18 mouse cellular contexts compared by ENCODE assay signal in genomic region chr5:136474086-136474485, GRCm38 (mm10).
DNase-seq lines count a peak whose midpoint lies in the region; ATAC-seq and TF ChIP-seq lines count a peak whose summit lies in the region.
"Had no signal": no experiment of that assay in that cellular context is flagged by ENCODE, and none has a peak within 500 bp of the region (broad histone marks: within the 10 kb centered on the region; RNA-seq: fewer than 3 reads in every experiment).

No protein-coding gene starts in this region.

- H3K9me3 ChIP-seq in heart, embryonic 13.5 days = no peaks in the 10 kb centered on the region
- H3K9me3 ChIP-seq in hindbrain, embryonic 13.5 days = no peaks in the 10 kb centered on the region
- no peaks in the 10 kb centered on the region for H3K9me3 ChIP-seq in hindbrain, embryonic 14.5 days (ENCODE audit: control insufficient read depth, low read length)
- no peaks in the 10 kb centered on the region for H3K9me3 ChIP-seq in midbrain, embryonic 14.5 days (ENCODE audit: control insufficient read depth, low read length)
- H3K9me3 ChIP-seq: forebrain, embryonic 13.5 days had no signal

- TF ChIP-seq POLR2A in cerebellum, adult 2 months (IDR thresholded peaks at IDR 0.05; ENCODE audit: borderline replicate concordance, insufficient read depth, low read length) = no peak

- DNase-seq in heart, postnatal 14 days = no peak
- DNase-seq in hindbrain, embryonic 14.5 days (ENCODE audit: low spot score) = no peak
- DNase-seq in embryo, embryonic 10.5 days (ENCODE audit: low spot score) = peak; percentile 78
- peak; percentile 83 for DNase-seq in mesoderm, embryonic 11.5 days (ENCODE audit: low read depth, low spot score)
- DNase-seq in midbrain, embryonic 14.5 days = no peak
- no peak for DNase-seq in cerebellum, adult 2 months
- DNase-seq: cerebellum, adult 11-12 months; cerebellum, adult 9-11 months; forebrain, postnatal 0 days; gastrocnemius, postnatal 14 days; heart, postnatal 36 days had no signal

- no peaks in the 10 kb centered on the region for H3K36me3 ChIP-seq in heart, embryonic 13.5 days
- H3K36me3 ChIP-seq in hindbrain, embryonic 13.5 days = no peaks in the 10 kb centered on the region
- H3K36me3 ChIP-seq in hindbrain, embryonic 14.5 days (replicated peaks; ENCODE audit: control insufficient read depth, insufficient read depth) = no peaks in the 10 kb centered on the region
- H3K36me3 ChIP-seq in midbrain, embryonic 14.5 days (ENCODE audit: control insufficient read depth, insufficient read depth, low read length) = no peaks in the 10 kb centered on the region

- H3K4me1 ChIP-seq in heart, embryonic 13.5 days = peaks cover 99% of the 10 kb centered on the region
- H3K4me1 ChIP-seq in hindbrain, embryonic 13.5 days (replicated peaks) = peaks cover 38% of the 10 kb centered on the region
- H3K4me1 ChIP-seq in hindbrain, embryonic 14.5 days (replicated peaks; ENCODE audit: control insufficient read depth, insufficient read depth, low read length) = peaks cover 20% of the 10 kb centered on the region; the same call in 1 of the 2 replicates
- H3K4me1 ChIP-seq in midbrain, embryonic 14.5 days (ENCODE audit: control insufficient read depth, insufficient read depth, low read length) = peaks cover 15% of the 10 kb centered on the region; the same call in 1 of the 2 replicates
- peaks cover 26% of the 10 kb centered on the region for H3K4me1 ChIP-seq in cerebellum, adult 2 months (ENCODE audit: control insufficient read depth, insufficient read depth, low read length)

- no peak overlapping the region for H3K4me3 ChIP-seq in heart, embryonic 13.5 days
- no peak overlapping the region for H3K4me3 ChIP-seq in hindbrain, embryonic 13.5 days
- no peak overlapping the region for H3K4me3 ChIP-seq in hindbrain, embryonic 14.5 days (replicated peaks; ENCODE audit: low read length)
- H3K4me3 ChIP-seq in midbrain, embryonic 14.5 days (replicated peaks; ENCODE audit: low read depth, low read length) = no peak overlapping the region
- H3K4me3 ChIP-seq in cerebellum, adult 2 months (replicated peaks; ENCODE audit: insufficient read depth, low read depth, low read length) = no peak overlapping the region
- H3K4me3 ChIP-seq: forebrain, embryonic 13.5 days had no signal

- ATAC-seq in heart, embryonic 13.5 days (ENCODE audit: extremely low read depth, insufficient number of reproducible peaks, low FRiP score, low TSS enrichment) = no peak
- no peak for ATAC-seq in hindbrain, embryonic 13.5 days (ENCODE audit: low FRiP score)
- ATAC-seq in hindbrain, embryonic 14.5 days (ENCODE audit: low FRiP score) = no peak
- no peak for ATAC-seq in midbrain, embryonic 14.5 days (ENCODE audit: low FRiP score, low TSS enrichment)
- ATAC-seq: activated CD4-positive, CD25-positive, alpha-beta regulatory T cell, adult 4 months; forebrain, embryonic 13.5 days; forebrain, postnatal 0 days; hindbrain, postnatal 0 days had no signal

- H3K9ac ChIP-seq in heart, embryonic 13.5 days = no peak overlapping the region
- no peak overlapping the region for H3K9ac ChIP-seq in hindbrain, embryonic 13.5 days
- no peak overlapping the region for H3K9ac ChIP-seq in hindbrain, embryonic 14.5 days
- H3K9ac ChIP-seq in midbrain, embryonic 14.5 days (replicated peaks; ENCODE audit: low read length) = no peak overlapping the region
- H3K9ac ChIP-seq: forebrain, embryonic 13.5 days; forebrain, postnatal 0 days had no signal

- 47% methylated on average over 3 of the region's 3 CpGs for WGBS in heart, embryonic 13.5 days
- WGBS in hindbrain, embryonic 13.5 days = 66% methylated on average over 3 of the region's 3 CpGs
- WGBS in hindbrain, embryonic 14.5 days = 76% methylated on average over 3 of the region's 3 CpGs
- WGBS in midbrain, embryonic 14.5 days = 86% methylated on average over 3 of the region's 3 CpGs
- 94% methylated on average over 3 of the region's 3 CpGs for WGBS in cerebellum, adult 2 months

- intact Hi-C loops in heart, postnatal 14 days (cut with DNase I) = loop anchor here (5.0 kb wide), 1 partner anchor 93 kb away; the partner anchor contains the start of gene Cux1

- peak overlapping the region; percentile 95 for H3K27ac ChIP-seq in heart, embryonic 13.5 days (replicated peaks)
- H3K27ac ChIP-seq in hindbrain, embryonic 13.5 days = 0 out of 2 replicates have a peak overlapping the region, but pooled peaks have one; percentile 40
- H3K27ac ChIP-seq in hindbrain, embryonic 14.5 days = no peak overlapping the region
- H3K27ac ChIP-seq in midbrain, embryonic 14.5 days (replicated peaks; ENCODE audit: low read depth, low read length) = no peak overlapping the region
- H3K27ac ChIP-seq in cerebellum, adult 2 months (ENCODE audit: insufficient read depth, low read length) = no peak overlapping the region
- H3K27ac ChIP-seq: forebrain, embryonic 13.5 days; hindbrain, postnatal 0 days had no signal

- H3K4me2 ChIP-seq in heart, embryonic 13.5 days = no peak overlapping the region
- no peak overlapping the region for H3K4me2 ChIP-seq in hindbrain, embryonic 13.5 days
- H3K4me2 ChIP-seq in hindbrain, embryonic 14.5 days (replicated peaks) = no peak overlapping the region
- H3K4me2 ChIP-seq in midbrain, embryonic 14.5 days (ENCODE audit: low read length) = no peak overlapping the region
- H3K4me2 ChIP-seq: forebrain, embryonic 13.5 days had no signal

- no peaks in the 10 kb centered on the region for H3K27me3 ChIP-seq in heart, embryonic 13.5 days (replicated peaks)
- H3K27me3 ChIP-seq in hindbrain, embryonic 13.5 days = no peaks in the 10 kb centered on the region
- H3K27me3 ChIP-seq in hindbrain, embryonic 14.5 days (ENCODE audit: control insufficient read depth, insufficient read depth, low read length) = no peaks in the 10 kb centered on the region
- no peaks in the 10 kb centered on the region for H3K27me3 ChIP-seq in midbrain, embryonic 14.5 days (ENCODE audit: control insufficient read depth, insufficient read depth, low read length)
- H3K27me3 ChIP-seq in cerebellum, adult 2 months (ENCODE audit: control insufficient read depth, insufficient read depth, low read length) = no peaks in the 10 kb centered on the region
- H3K27me3 ChIP-seq: CH12.LX; forebrain, embryonic 13.5 days; Patski had no signal

- no peak for TF ChIP-seq CTCF in cerebellum, adult 2 months (IDR thresholded peaks at IDR 0.05; ENCODE audit: borderline replicate concordance, insufficient read depth, low read depth, low read length)

Comparison
In these comparisons a context has a peak if more than half of its experiments do, and no peak if none do; other contexts are left out.
1. H3K27ac ChIP-seq: peak in heart, embryonic 13.5 days (single experiment) and hindbrain, embryonic 13.5 days (single experiment); none in hindbrain, embryonic 14.5 days (single experiment), midbrain, embryonic 14.5 days (single experiment) and cerebellum, adult 2 months (single experiment).
2. DNase-seq: peak in embryo, embryonic 10.5 days (single experiment) and mesoderm, embryonic 11.5 days (single experiment); none in heart, postnatal 14 days (0 of 2), hindbrain, embryonic 14.5 days (single experiment), midbrain, embryonic 14.5 days (single experiment) and cerebellum, adult 2 months (0 of 2).